Mouse (Mus musculus): Measurements from ENCODE around the gene Aldh3a2. TPM values are rescaled to one million over a fixed set of nuclear protein-coding genes. Genes with fewer than 3 reads are reported as not detected.

Aldh3a2 gene
- polyA plus RNA-seq, 1 experiment from 2014 or later, result 20.4 TPM

DNA sequence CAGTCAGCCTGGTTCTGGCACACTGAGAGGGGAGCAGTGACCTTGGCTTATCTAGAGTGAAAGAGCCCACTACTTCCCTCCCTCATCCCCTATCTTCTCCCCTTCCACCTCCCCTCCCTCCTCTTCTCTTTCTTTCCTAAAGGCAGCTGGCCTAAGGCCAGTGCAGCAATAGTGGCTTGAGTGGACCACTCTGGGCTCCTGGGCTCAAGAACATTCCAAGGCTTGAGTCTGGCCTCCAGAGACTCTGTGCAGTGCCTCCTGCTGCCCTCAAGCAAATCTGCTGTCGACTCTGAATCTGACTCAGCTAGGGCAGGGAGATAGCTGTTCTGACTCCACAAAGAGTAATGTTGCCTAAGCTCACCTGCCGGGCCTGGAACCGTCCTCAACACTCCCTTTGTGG, 38.9 kb downstream of the Aldh3a2 start:
- H3K4me1 ChIP-seq (replicated peaks), result peaks cover 11% of the 10 kb centered on the region
- no peak overlapping the region for H3K9ac ChIP-seq (replicated peaks)
- H3K4me2 ChIP-seq, result no peak overlapping the region
- WGBS, result 78% methylated on average over 3 of the region's 3 CpGs
- no peaks in the 10 kb centered on the region for H3K9me3 ChIP-seq
- no peak overlapping the region for H3K4me3 ChIP-seq (replicated peaks)
- H3K27ac ChIP-seq, result no peak overlapping the region
- H3K36me3 ChIP-seq, result no peaks in the 10 kb centered on the region
- no peaks in the 10 kb centered on the region for H3K27me3 ChIP-seq
- no peak for ATAC-seq (ENCODE audit: insufficient number of reproducible peaks, insufficient read depth, low FRiP score, low TSS enrichment, low read depth)

GRCm38 (mm10) chr11:61227816-61228215, 39.4 kb downstream of the Aldh3a2 start:
- Histone ChIP-seq H3K4me2 (no peak overlapping the region), H3K9me3 (no peaks in the 10 kb centered on the region), H3K4me1 (replicated peaks) (peaks cover 11% of the 10 kb centered on the region; the same call in 1 of the 2 replicates), H3K27me3 (no peaks in the 10 kb centered on the region), H3K27ac (no peak overlapping the region), H3K36me3 (no peaks in the 10 kb centered on the region), H3K4me3 (replicated peaks) (no peak overlapping the region), H3K9ac (replicated peaks) (no peak overlapping the region)
- ATAC-seq (ENCODE audit: insufficient number of reproducible peaks, insufficient read depth, low FRiP score, low TSS enrichment, low read depth), result no peak
- 83% methylated on average over 8 of the region's 8 CpGs for WGBS

- Histone ChIP-seq H3K27me3 (no peaks in the 10 kb centered on the region), H3K4me2 (no peak overlapping the region), H3K4me3 (replicated peaks) (no peak overlapping the region), H3K9ac (replicated peaks) (no peak overlapping the region), H3K27ac (no peak overlapping the region), H3K4me1 (replicated peaks) (peaks cover 2% of the 10 kb centered on the region; the same call in 1 of the 2 replicates), H3K9me3 (no peaks in the 10 kb centered on the region), H3K36me3 (no peaks in the 10 kb centered on the region)
- WGBS, result 83% methylated on average over 6 of the region's 6 CpGs
- no peak for ATAC-seq (ENCODE audit: insufficient number of reproducible peaks, insufficient read depth, low FRiP score, low TSS enrichment, low read depth)
Observed at GRCm38 (mm10) chr11:61225941-61226412, 41.3 kb downstream of the Aldh3a2 start.

GRCm38 (mm10) chr11:61225511-61225910, 41.8 kb downstream of the Aldh3a2 start:
- no peak overlapping the region for H3K9ac ChIP-seq (replicated peaks)
- H3K27me3 ChIP-seq, result no peaks in the 10 kb centered on the region
- H3K4me3 ChIP-seq (replicated peaks), result no peak overlapping the region
- no peaks in the 10 kb centered on the region for H3K9me3 ChIP-seq
- H3K36me3 ChIP-seq, result no peaks in the 10 kb centered on the region
- H3K27ac ChIP-seq, result no peak overlapping the region
- no peak overlapping the region for H3K4me2 ChIP-seq
- H3K4me1 ChIP-seq (replicated peaks), result no peaks in the 10 kb centered on the region
- no peak for ATAC-seq (ENCODE audit: insufficient number of reproducible peaks, insufficient read depth, low FRiP score, low TSS enrichment, low read depth)
- 72% methylated on average over 4 of the region's 4 CpGs for WGBS

GRCm38 (mm10) chr11:61224907-61225306, 42.4 kb downstream of the Aldh3a2 start:
- no peak overlapping the region for H3K4me2 ChIP-seq
- no peak overlapping the region for H3K4me3 ChIP-seq (replicated peaks)
- WGBS, result 85% methylated on average over 10 of the region's 10 CpGs
- H3K27me3 ChIP-seq, result no peaks in the 10 kb centered on the region
- no peak overlapping the region for H3K9ac ChIP-seq (replicated peaks)
- no peaks in the 10 kb centered on the region for H3K4me1 ChIP-seq (replicated peaks)
- no peak overlapping the region for H3K27ac ChIP-seq
- H3K9me3 ChIP-seq, result no peaks in the 10 kb centered on the region
- ATAC-seq (ENCODE audit: insufficient number of reproducible peaks, insufficient read depth, low FRiP score, low TSS enrichment, low read depth), result no peak
- H3K36me3 ChIP-seq, result no peaks in the 10 kb centered on the region

DNA sequence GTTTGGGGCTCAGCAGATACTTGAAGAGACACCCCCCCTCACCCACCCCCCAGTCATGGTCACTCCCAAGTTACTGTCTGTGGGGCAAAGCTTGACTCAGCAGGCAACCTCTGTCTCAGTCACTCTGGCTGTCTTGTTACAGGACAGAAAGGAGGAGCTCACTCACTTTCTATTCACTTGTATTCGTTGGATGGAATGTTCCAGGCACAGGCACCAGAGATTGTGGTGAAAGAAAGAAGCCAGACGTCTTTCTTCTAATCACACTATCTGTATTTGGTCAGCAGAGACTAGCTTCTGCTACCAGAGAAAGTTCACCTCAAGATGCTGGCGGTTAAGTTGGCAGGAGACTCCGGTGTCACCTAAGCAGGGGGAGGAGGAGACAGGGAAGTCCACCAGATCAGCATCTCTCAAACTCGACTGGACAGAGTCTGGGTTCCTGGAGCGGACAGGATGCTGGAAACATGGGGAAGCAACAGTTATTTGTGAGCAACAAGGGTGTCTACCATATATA, 43.0 kb downstream of the Aldh3a2 start:
- Histone ChIP-seq H3K9me3 (no peaks in the 10 kb centered on the region), H3K27ac (no peak overlapping the region), H3K4me2 (no peak overlapping the region), H3K27me3 (no peaks in the 10 kb centered on the region), H3K4me3 (replicated peaks) (no peak overlapping the region), H3K4me1 (replicated peaks) (no peaks in the 10 kb centered on the region), H3K9ac (replicated peaks) (no peak overlapping the region), H3K36me3 (no peaks in the 10 kb centered on the region)
- no peak for ATAC-seq (ENCODE audit: insufficient number of reproducible peaks, insufficient read depth, low FRiP score, low TSS enrichment, low read depth)
- 75% methylated on average over 6 of the region's 6 CpGs for whole genome bisulfite sequencing

- no peaks in the 10 kb centered on the region for H3K4me1 ChIP-seq (replicated peaks)
- H3K9ac ChIP-seq (replicated peaks), result no peak overlapping the region
- no peak overlapping the region for H3K4me2 ChIP-seq
- no peak overlapping the region for H3K4me3 ChIP-seq (replicated peaks)
- no peaks in the 10 kb centered on the region for H3K36me3 ChIP-seq
- 92% methylated on average over 9 of the region's 9 CpGs for WGBS
- H3K27me3 ChIP-seq, result no peaks in the 10 kb centered on the region
- H3K9me3 ChIP-seq, result no peaks in the 10 kb centered on the region
- no peak for ATAC-seq (ENCODE audit: insufficient number of reproducible peaks, insufficient read depth, low FRiP score, low TSS enrichment, low read depth)
- no peak overlapping the region for H3K27ac ChIP-seq
Observed at GRCm38 (mm10) chr11:61222971-61223745, 44.1 kb downstream of the Aldh3a2 start.

DNA sequence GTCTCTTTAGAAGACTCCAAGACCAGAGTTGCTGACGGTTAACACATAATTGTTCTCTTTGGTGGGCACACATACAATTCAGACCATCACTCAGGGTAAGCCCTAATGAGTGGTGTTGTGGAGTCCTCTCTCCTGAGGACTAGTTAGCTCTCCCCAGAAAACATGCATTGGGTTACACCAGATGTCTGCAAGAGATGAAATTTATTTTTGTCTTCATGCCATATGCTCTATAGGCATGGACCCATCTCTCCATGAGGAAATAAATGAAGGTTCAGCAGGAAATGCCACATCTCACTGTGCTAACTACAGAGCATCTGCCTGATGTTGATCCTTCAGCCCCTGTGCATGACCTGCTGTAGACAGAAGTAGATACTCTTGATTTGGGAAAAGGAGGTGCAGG, 45.3 kb downstream of the Aldh3a2 start:
- H3K9ac ChIP-seq (replicated peaks), result no peak overlapping the region
- H3K4me1 ChIP-seq (replicated peaks), result no peaks in the 10 kb centered on the region
- no peaks in the 10 kb centered on the region for H3K27me3 ChIP-seq
- H3K27ac ChIP-seq, result no peak overlapping the region
- no peak overlapping the region for H3K4me3 ChIP-seq (replicated peaks)
- H3K9me3 ChIP-seq, result no peaks in the 10 kb centered on the region
- no peak for ATAC-seq (ENCODE audit: insufficient number of reproducible peaks, insufficient read depth, low FRiP score, low TSS enrichment, low read depth)
- WGBS, result 37% methylated on average over 1 of the region's 1 CpGs
- H3K4me2 ChIP-seq, result no peak overlapping the region
- H3K36me3 ChIP-seq, result no peaks in the 10 kb centered on the region

GRCm38 (mm10) chr11:61220156-61220881, 46.9 kb downstream of the Aldh3a2 start:
- Histone ChIP-seq H3K4me2 (no peak overlapping the region), H3K9me3 (no peaks in the 10 kb centered on the region), H3K27me3 (no peaks in the 10 kb centered on the region), H3K4me1 (replicated peaks) (no peaks in the 10 kb centered on the region), H3K4me3 (replicated peaks) (no peak overlapping the region), H3K9ac (replicated peaks) (no peak overlapping the region), H3K36me3 (no peaks in the 10 kb centered on the region), H3K27ac (no peak overlapping the region)
- ATAC-seq (ENCODE audit: insufficient number of reproducible peaks, insufficient read depth, low FRiP score, low TSS enrichment, low read depth), result no peak
- 72% methylated on average over 9 of the region's 9 CpGs for WGBS

DNA sequence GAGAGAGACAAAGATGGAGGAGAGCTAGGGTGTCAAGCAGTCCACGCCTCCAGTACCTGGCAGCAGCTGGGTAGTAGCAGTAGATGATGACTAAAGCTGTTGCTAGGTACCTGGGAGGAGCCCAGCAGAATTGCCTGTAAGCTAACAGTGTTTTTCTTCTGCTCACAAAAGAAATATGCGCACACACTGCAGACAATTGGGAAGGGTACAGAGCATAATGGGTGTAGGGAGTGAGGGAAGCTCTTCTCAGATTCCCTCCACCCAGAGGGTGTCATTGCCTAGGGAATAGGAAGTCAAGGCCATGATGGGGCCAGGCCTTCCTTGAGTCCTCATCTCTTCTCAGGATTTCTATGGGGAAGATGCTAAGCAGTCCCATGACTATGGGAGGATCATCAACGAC, 51.3 kb downstream of the Aldh3a2 start:
- peaks cover 29% of the 10 kb centered on the region for H3K27me3 ChIP-seq
- no peaks in the 10 kb centered on the region for H3K36me3 ChIP-seq
- H3K4me1 ChIP-seq (replicated peaks), result no peaks in the 10 kb centered on the region
- no peak overlapping the region for H3K4me2 ChIP-seq
- no peak overlapping the region for H3K9ac ChIP-seq (replicated peaks)
- WGBS, result 84% methylated on average over 3 of the region's 3 CpGs
- H3K27ac ChIP-seq, result no peak overlapping the region
- ATAC-seq (ENCODE audit: insufficient number of reproducible peaks, insufficient read depth, low FRiP score, low TSS enrichment, low read depth), result no peak
- H3K9me3 ChIP-seq, result no peaks in the 10 kb centered on the region
- H3K4me3 ChIP-seq (replicated peaks), result no peak overlapping the region

GRCm38 (mm10) chr11:61212102-61212501, 55.2 kb downstream of the Aldh3a2 start:
- Histone ChIP-seq H3K27me3 (peaks cover 39% of the 10 kb centered on the region), H3K27ac (no peak overlapping the region), H3K9me3 (no peaks in the 10 kb centered on the region), H3K4me1 (replicated peaks) (peaks cover 16% of the 10 kb centered on the region), H3K4me2 (no peak overlapping the region), H3K36me3 (no peaks in the 10 kb centered on the region), H3K9ac (replicated peaks) (no peak overlapping the region), H3K4me3 (replicated peaks) (no peak overlapping the region)
- WGBS, result 38% methylated on average over 20 of the region's 20 CpGs
- no peak for ATAC-seq (ENCODE audit: insufficient number of reproducible peaks, insufficient read depth, low FRiP score, low TSS enrichment, low read depth)

All from limb, embryonic 12.5 days (tissue).